Mouse (Mus musculus): ENCODE measurements around the gene Sec14l5.
"Not testable (repeated sequence)": the region's sequence is repeated elsewhere in the genome, so short reads cannot be mapped to it uniquely, and the experiment has no call there.

The Sec14l5 gene

GRCm38 (mm10) chr16:5214126-5214525 lies 67.2 kb downstream of the Sec14l5 start:
- in situ Hi-C loops (cut with MboI, MseI), result no loop called here

GRCm38 (mm10) chr16:5216686-5217085 lies 69.8 kb downstream of the Sec14l5 start:
- in situ Hi-C loops (cut with MboI, MseI), result no loop called here

- in situ Hi-C loops (cut with MboI, MseI), result no loop called here
Observed at GRCm38 (mm10) chr16:5217341-5218133, 70.6 kb downstream of the Sec14l5 start.

DNA sequence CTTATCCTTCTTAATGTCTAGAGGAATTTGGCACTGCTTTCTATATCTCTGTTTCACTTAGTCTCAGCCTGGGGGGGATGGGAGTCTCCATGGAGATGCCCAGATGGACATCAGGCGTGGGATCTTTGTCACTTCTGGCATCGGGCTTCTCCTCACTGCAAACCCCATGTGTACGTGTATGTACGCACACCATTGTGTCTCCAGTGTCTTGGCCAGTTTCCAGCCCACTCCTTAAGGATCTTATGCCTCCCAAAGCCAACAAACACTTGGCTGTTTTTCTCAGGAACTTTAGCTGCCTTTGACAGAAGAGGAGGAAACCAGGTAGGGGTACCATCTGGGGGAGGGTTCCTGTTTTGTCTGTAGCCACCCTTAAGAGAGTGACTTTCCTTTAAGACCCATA lies 74.5 kb downstream of the Sec14l5 start:
- in situ Hi-C loops (cut with MboI, MseI), result no loop called here

DNA sequence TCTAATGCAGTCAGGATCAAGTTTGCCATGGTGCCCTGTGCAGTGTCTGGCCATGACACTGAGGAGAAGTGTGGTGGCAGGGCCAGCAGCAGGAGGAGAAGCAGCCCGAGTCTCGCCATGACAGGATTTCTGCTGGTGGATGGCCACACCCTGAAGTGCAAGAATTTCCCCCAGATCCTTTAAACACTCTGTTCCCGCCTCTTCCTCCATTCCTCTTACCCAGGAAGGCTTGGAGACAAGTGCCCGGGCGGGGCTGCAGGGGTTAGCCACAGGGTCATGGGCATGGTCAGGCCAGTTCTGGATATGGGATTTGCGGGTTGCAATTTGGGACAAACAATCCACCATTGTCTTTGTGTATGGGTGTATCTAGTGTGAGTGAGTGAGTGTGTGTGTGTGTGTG lies 75.2 kb downstream of the Sec14l5 start, which contains the start of gene AU021092:
Gene AU021092, minus strand, starts transcription at position 160 of the 400 bp plus-strand sequence.
- in situ Hi-C loops (cut with MboI, MseI), result no loop called here

- in situ Hi-C loops (cut with MboI, MseI), result not testable (repeated sequence)
Observed at GRCm38 (mm10) chr16:5226534-5226933, 79.6 kb downstream of the Sec14l5 start.

- in situ Hi-C loops (cut with MboI, MseI), result not testable (repeated sequence)
Observed at GRCm38 (mm10) chr16:5227501-5227900, 80.6 kb downstream of the Sec14l5 start.

DNA sequence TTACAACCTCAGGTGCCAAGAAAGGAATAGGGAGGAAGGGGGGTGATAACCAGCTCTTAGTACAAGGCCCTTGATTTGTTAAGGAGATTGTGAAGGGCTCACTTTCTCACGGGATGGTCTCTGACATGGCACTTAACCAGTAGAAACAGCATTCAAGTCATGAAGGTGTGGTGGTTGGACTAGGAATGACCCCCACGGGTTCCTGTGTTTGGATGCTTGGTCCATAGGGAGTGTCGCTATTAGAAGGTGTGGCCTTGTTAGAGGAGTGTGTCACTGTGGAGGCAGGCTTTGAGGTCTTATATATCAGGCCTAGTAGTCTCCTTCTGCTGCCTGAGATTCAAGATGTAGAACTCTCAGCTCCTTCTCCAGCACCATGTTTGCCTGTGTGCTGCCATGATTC lies 81.2 kb downstream of the Sec14l5 start:
- in situ Hi-C loops (cut with MboI, MseI), result not testable (repeated sequence)

- in situ Hi-C loops (cut with MboI, MseI), result no loop called here
Observed at GRCm38 (mm10) chr16:5232982-5233381, 86.1 kb downstream of the Sec14l5 start.

GRCm38 (mm10) chr16:5233418-5234313 lies 86.8 kb downstream of the Sec14l5 start, which contains the start of gene Alg1:
Alg1 (plus strand) TSS chr16:5233621.
- in situ Hi-C loops (cut with MboI, MseI), result no loop called here
